Mouse (Mus musculus): Measurements from ENCODE around the gene Fbxw11. TPM values are rescaled to one million over a fixed set of nuclear protein-coding genes. Genes with fewer than 3 reads are reported as not detected.

The Fbxw11 gene
- total RNA-seq, 1 experiment, result 45.8 TPM

DNA sequence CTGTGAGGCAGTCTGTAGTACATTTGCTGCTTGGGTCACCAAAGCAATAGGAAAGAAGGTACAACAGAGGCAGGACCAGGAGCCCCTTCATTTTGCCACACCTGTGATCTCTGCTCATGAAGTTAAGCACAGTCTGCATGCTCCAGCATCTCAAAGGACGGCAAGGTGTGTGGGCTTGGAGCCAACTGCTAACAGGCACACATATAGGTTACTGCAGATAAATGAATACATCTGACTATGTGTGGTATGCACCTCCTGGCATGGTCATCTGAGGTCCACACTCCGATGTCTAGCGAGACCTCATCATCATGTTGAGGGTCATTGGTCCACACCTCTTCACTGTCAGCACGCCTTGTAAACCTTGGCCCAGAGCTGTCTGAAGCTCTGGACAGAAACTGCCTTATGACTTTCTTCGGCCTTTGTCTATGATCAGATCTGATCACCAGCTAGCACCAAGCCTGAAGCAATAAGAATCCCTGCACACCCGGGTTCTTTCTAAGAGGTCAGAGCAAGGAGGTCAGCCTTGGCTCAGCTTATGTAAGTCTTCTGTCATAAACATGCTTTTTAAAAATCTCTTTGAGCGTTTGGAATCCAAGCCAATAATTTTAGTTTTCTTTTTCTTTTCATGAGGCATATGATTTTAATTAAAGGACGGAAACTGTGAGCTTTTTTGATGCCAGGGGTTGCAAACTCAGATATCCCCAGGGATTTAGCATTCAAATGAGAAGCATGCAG, 3.8 kb upstream of the Fbxw11 start:
- no peaks in the 10 kb centered on the region for H3K9me3 ChIP-seq (ENCODE audit: control insufficient read depth, insufficient read depth, low read depth, low read length)
- no peak for DNase-seq (ENCODE audit: low read depth, low spot score)
- in situ Hi-C loops (cut with MboI; ENCODE audit: low sequenced_read_pairs in 2 of 2, unreplicated experiment in 2 of 2), result no loop called here
- H3K36me3 ChIP-seq (ENCODE audit: control insufficient read depth, insufficient read depth, low read length, poor library complexity, severe bottlenecking), result no peaks in the 10 kb centered on the region
- no peak overlapping the region for H3K9ac ChIP-seq (ENCODE audit: insufficient read depth, low read depth, low read length, poor library complexity, severe bottlenecking)
- H3K27ac ChIP-seq (ENCODE audit: insufficient read depth, low read depth, low read length, poor library complexity, severe bottlenecking), result no peak overlapping the region
- H3K4me3 ChIP-seq (ENCODE audit: insufficient read depth in 1 of 2, low read depth in 1 of 2, low read length in 2 of 2, poor library complexity in 1 of 2, severe bottlenecking in 1 of 2), result no peak overlapping the region
- no peaks in the 10 kb centered on the region for H3K4me1 ChIP-seq (ENCODE audit: control insufficient read depth in 2 of 2, insufficient read depth in 2 of 2, low read length in 2 of 2, poor library complexity in 1 of 2)
- no peak for TF ChIP-seq MAFK (IDR thresholded peaks at IDR 0.05; ENCODE audit: insufficient read depth, low read depth, low read length)
- no peak for TF ChIP-seq ZC3H11A (IDR thresholded peaks at IDR 0.05; ENCODE audit: borderline replicate concordance, low read depth, low read length)
- no peak for TF ChIP-seq ZNF384 (IDR thresholded peaks at IDR 0.05; ENCODE audit: low read depth, low read length)
- TF ChIP-seq HCFC1 (IDR thresholded peaks at IDR 0.05; ENCODE audit: borderline replicate concordance, insufficient read depth, low read length), result no peak
- TF ChIP-seq CHD2 (IDR thresholded peaks at IDR 0.05; ENCODE audit: low read depth, low read length), result no peak

GRCm38 (mm10) chr11:32640617-32641016, 1.9 kb upstream of the Fbxw11 start:
- in situ Hi-C loops (cut with MboI; ENCODE audit: low sequenced_read_pairs in 2 of 2, unreplicated experiment in 2 of 2), result no loop called here
- DNase-seq (ENCODE audit: low read depth, low spot score), result no peak
- no peak overlapping the region for H3K27ac ChIP-seq (ENCODE audit: insufficient read depth, low read depth, low read length, poor library complexity, severe bottlenecking)
- no peak overlapping the region for H3K9ac ChIP-seq (ENCODE audit: insufficient read depth, low read depth, low read length, poor library complexity, severe bottlenecking)
- TF ChIP-seq HCFC1 (IDR thresholded peaks at IDR 0.05; ENCODE audit: borderline replicate concordance, insufficient read depth, low read length), result no peak
- TF ChIP-seq MAFK (IDR thresholded peaks at IDR 0.05; ENCODE audit: insufficient read depth, low read depth, low read length), result no peak
- TF ChIP-seq ZNF384 (IDR thresholded peaks at IDR 0.05; ENCODE audit: low read depth, low read length), result no peak
- no peak for TF ChIP-seq ZC3H11A (IDR thresholded peaks at IDR 0.05; ENCODE audit: borderline replicate concordance, low read depth, low read length)
- no peak for TF ChIP-seq CHD2 (IDR thresholded peaks at IDR 0.05; ENCODE audit: low read depth, low read length)
- H3K36me3 ChIP-seq (ENCODE audit: control insufficient read depth, insufficient read depth, low read length, poor library complexity, severe bottlenecking), result no peaks in the 10 kb centered on the region
- no peaks in the 10 kb centered on the region for H3K9me3 ChIP-seq (ENCODE audit: control insufficient read depth, insufficient read depth, low read depth, low read length)
- no peaks in the 10 kb centered on the region for H3K4me1 ChIP-seq (ENCODE audit: control insufficient read depth in 2 of 2, insufficient read depth in 2 of 2, low read length in 2 of 2, poor library complexity in 1 of 2)
- H3K4me3 ChIP-seq (ENCODE audit: insufficient read depth in 1 of 2, low read depth in 1 of 2, low read length in 2 of 2, poor library complexity in 1 of 2, severe bottlenecking in 1 of 2), result no peak overlapping the region

DNA sequence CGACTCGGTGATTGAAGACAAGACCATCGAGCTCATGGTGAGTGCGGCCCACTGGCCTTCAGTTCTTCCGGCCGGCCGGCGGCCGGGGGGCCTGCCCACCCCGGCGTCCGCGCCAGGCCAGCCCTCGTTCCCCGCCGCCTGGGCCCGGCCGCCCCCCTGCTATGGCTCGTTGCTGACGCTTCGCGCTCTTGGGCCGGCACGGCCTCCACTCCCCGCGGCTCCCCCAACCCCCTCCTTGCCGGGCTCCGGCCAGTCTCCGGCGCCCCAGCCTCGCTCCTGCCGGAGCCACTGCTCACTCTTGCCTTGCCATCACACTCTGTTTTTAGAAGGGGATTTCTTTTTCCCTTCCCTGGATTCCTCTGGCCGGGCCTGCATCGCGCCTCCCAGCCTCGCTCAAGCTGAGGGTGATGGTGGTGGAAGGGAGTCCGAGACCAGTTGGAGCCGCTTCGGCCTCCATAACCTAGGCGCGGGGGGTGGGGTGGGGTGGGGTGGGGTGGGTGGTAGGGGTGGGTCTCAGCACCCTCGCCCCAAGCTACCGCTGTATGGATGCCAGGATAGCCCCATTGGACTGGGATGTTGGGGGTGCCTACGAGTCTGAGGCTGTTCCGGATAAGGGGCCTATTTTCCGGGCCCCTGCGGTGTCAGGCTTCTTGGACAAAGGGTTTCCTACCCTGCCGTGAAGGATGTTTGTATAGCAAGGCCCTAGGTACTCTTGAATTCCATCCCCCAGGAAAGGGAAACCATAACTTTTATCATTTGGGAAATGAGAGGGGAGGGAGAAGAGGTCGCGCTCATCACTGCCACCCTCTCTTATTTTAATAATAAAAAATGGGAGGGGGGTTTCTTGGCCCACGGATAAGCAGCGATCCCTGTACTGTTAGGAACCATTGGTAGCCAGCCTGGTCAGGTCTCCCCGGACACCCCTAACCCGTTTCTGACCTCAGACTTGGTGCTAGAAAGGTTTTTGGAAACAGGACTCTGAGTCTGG, 669 bp downstream of the Fbxw11 start:
- Histone ChIP-seq H3K4me1 (ENCODE audit: control insufficient read depth in 2 of 2, insufficient read depth in 2 of 2, low read length in 2 of 2, poor library complexity in 1 of 2) (0 out of 4 replicates have a peak, but pooled peaks cover 0 to 2% of the 10 kb centered on the region in 2 experiments), H3K9ac (ENCODE audit: insufficient read depth, low read depth, low read length, poor library complexity, severe bottlenecking) (peak overlapping the region; percentile 95), H3K27ac (ENCODE audit: insufficient read depth, low read depth, low read length, poor library complexity, severe bottlenecking) (peak overlapping the region; percentile 85), H3K36me3 (ENCODE audit: control insufficient read depth, insufficient read depth, low read length, poor library complexity, severe bottlenecking) (no peaks in the 10 kb centered on the region), H3K9me3 (ENCODE audit: control insufficient read depth, insufficient read depth, low read depth, low read length) (no peaks in the 10 kb centered on the region), H3K4me3 (ENCODE audit: insufficient read depth in 1 of 2, low read depth in 1 of 2, low read length in 2 of 2, poor library complexity in 1 of 2, severe bottlenecking in 1 of 2) (peak overlapping the region; percentile 81 to 96)
- TF ChIP-seq ZNF384 (IDR thresholded peaks at IDR 0.05; ENCODE audit: low read depth, low read length), result no peak
- TF ChIP-seq CHD2 (IDR thresholded peaks at IDR 0.05; ENCODE audit: low read depth, low read length), result no peak
- no peak for TF ChIP-seq ZC3H11A (IDR thresholded peaks at IDR 0.05; ENCODE audit: borderline replicate concordance, low read depth, low read length)
- no peak for TF ChIP-seq HCFC1 (IDR thresholded peaks at IDR 0.05; ENCODE audit: borderline replicate concordance, insufficient read depth, low read length)
- TF ChIP-seq MAFK (IDR thresholded peaks at IDR 0.05; ENCODE audit: insufficient read depth, low read depth, low read length), result no peak
- no peak for DNase-seq (ENCODE audit: low read depth, low spot score)
- in situ Hi-C loops (cut with MboI; ENCODE audit: low sequenced_read_pairs in 2 of 2, unreplicated experiment in 2 of 2), result no loop called here

DNA sequence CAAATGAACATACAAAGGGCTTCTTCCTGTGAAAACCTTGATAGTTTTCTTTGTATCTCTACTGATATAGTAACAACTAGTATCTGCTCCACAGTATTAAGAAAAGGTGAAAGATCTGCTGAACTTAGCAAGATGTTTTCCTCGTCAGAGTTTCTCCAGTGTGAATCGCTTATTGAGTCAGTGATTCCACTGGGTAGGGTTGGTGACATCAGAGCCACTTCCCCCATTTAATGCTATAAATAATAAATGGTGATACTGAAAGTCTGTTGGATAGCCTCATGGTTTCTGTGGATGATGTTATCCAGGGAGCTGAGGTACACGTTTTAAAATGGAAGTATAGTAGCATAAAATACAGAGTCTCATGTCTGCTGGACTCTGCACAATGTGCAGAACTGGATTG, 1.5 kb downstream of the Fbxw11 start:
- no peak for DNase-seq (ENCODE audit: low read depth, low spot score)
- Histone ChIP-seq H3K9ac (ENCODE audit: insufficient read depth, low read depth, low read length, poor library complexity, severe bottlenecking) (peak overlapping the region; percentile 95; the same call in 1 of the 2 replicates), H3K4me3 (ENCODE audit: insufficient read depth in 1 of 2, low read depth in 1 of 2, low read length in 2 of 2, poor library complexity in 1 of 2, severe bottlenecking in 1 of 2) (peak overlapping the region; percentile 81 to 96), H3K27ac (ENCODE audit: insufficient read depth, low read depth, low read length, poor library complexity, severe bottlenecking) (no peak overlapping the region), H3K9me3 (ENCODE audit: control insufficient read depth, insufficient read depth, low read depth, low read length) (no peaks in the 10 kb centered on the region), H3K4me1 (ENCODE audit: control insufficient read depth in 2 of 2, insufficient read depth in 2 of 2, low read length in 2 of 2, poor library complexity in 1 of 2) (peaks cover 0 to 3% of the 10 kb centered on the region in 2 experiments; a peak in 1 of 4 replicates), H3K36me3 (ENCODE audit: control insufficient read depth, insufficient read depth, low read length, poor library complexity, severe bottlenecking) (no peaks in the 10 kb centered on the region)
- in situ Hi-C loops (cut with MboI; ENCODE audit: low sequenced_read_pairs in 2 of 2, unreplicated experiment in 2 of 2), result no loop called here
- no peak for TF ChIP-seq ZNF384 (IDR thresholded peaks at IDR 0.05; ENCODE audit: low read depth, low read length)
- no peak for TF ChIP-seq MAFK (IDR thresholded peaks at IDR 0.05; ENCODE audit: insufficient read depth, low read depth, low read length)
- TF ChIP-seq CHD2 (IDR thresholded peaks at IDR 0.05; ENCODE audit: low read depth, low read length), result no peak
- no peak for TF ChIP-seq ZC3H11A (IDR thresholded peaks at IDR 0.05; ENCODE audit: borderline replicate concordance, low read depth, low read length)
- TF ChIP-seq HCFC1 (IDR thresholded peaks at IDR 0.05; ENCODE audit: borderline replicate concordance, insufficient read depth, low read length), result no peak
